Mouse (Mus musculus) liver, embryonic 11.5 days (tissue): ENCODE measurements around the gene 2310003L06Rik. TPM values are rescaled to one million over a fixed set of nuclear protein-coding genes. Genes with fewer than 3 reads are reported as not detected.

Experiments used
- ATAC-seq: fragments of 200-750 bp; cut with Nextera tagmentation; replicated peaks from 2 replicates; pipeline ENCODE4 v1.8.0; 2017; ENCODE audit warnings: moderate number of reproducible peaks, mild to moderate bottlenecking, moderate TSS enrichment, moderate library complexity; ENCODE audit not compliant: low FRiP score
- DNase-seq: peaks from one replicate; pipeline ENCODE4 v3.0.0-alpha.2; 2017; ENCODE audit warnings: low spot score
- H3K27ac ChIP-seq: fragments of 300-500 bp; sonication (generic); 2 replicates; pipeline ENCODE4 v1.5.1; 2014; ENCODE audit warnings: mild to moderate bottlenecking, low read depth, low read length, control low read depth
- H3K27me3 ChIP-seq: fragments of 300-500 bp; sonication (generic); replicated peaks from 2 replicates; pipeline ENCODE4 v1.6.1; 2014; ENCODE audit warnings: low read length, mixed read lengths; ENCODE audit not compliant: control insufficient read depth, insufficient read depth
- H3K36me3 ChIP-seq: fragments of 300-500 bp; sonication (generic); 2 replicates; pipeline ENCODE4 v1.6.1; 2014; ENCODE audit warnings: mild to moderate bottlenecking, low read length, moderate library complexity, mixed read lengths; ENCODE audit not compliant: control insufficient read depth, insufficient read depth
- H3K4me1 ChIP-seq: fragments of 300-500 bp; sonication (generic); replicated peaks from 2 replicates; pipeline ENCODE4 v1.6.1; 2014; ENCODE audit warnings: low read length, mixed read lengths; ENCODE audit not compliant: control insufficient read depth, insufficient read depth
- H3K4me2 ChIP-seq: fragments of 300-500 bp; sonication (generic); 2 replicates; pipeline ENCODE4 v1.6.1; 2014; ENCODE audit warnings: mild to moderate bottlenecking, control low read depth, moderate library complexity
- H3K4me3 ChIP-seq: fragments of 300-500 bp; sonication (generic); 2 replicates; pipeline ENCODE4 v1.5.1; 2014; ENCODE audit warnings: low read depth, low read length, control low read depth
- H3K9ac ChIP-seq: fragments of 300-500 bp; sonication (generic); 2 replicates; pipeline ENCODE4 v1.6.1; 2014; ENCODE audit warnings: low read depth, low read length, control low read depth
- H3K9me3 ChIP-seq: fragments of 300-500 bp; sonication (generic); 2 replicates; pipeline ENCODE4 v1.6.1; 2016; ENCODE audit warnings: low read length, inconsistent platforms, mixed read lengths; ENCODE audit not compliant: control insufficient read depth
- WGBS: fragments of 180-500 bp; shearing (Covaris S2); extraction: QIAGEN DNeasy Blood & Tissue Kit; methylation state at CpG from one replicate; pipeline ENCODE4 v1.1.7; 2014; 5-methylcytosine and 5-hydroxymethylcytosine counted together
- polyA plus RNA-seq: library from polyadenylated mRNA; unstranded; fragments of >200 nt; fragmentation: Nextera tagmentation; extraction: Ambion mirVana; gene quantifications from 2 replicates; pipeline ENCODE4 v1.2.1, GENCODE M21; 2014

The 2310003L06Rik gene
- not detected in 2 replicates for polyA plus RNA-seq

DNA sequence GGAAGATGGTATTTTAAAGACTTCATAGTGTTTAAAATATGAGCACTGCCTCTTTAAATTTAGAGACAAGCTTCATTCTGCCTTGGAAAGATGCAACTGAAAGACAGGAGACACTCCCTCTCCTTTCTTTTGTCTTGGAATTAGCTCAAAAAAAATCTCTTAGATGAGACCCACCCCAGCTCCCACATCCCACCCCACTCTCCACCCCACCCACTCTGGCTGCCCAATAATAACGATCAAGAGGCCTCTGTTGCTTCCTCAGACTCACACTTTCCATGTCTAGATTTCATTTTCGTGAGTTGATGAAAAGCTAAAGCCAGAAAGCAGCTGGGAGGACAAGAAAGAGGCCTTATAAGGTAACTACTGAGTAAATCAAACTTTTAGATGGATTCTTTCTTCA lies at the start of gene 2310003L06Rik, which contains the start of gene Gm28434:
2310003L06Rik (plus strand) TSS at position 259 of the 400 bp plus-strand sequence.
Gm28434 (plus strand) TSS at position 317 of the 400 bp plus-strand sequence.
- Histone ChIP-seq H3K4me2 (no peak within 1 kb of the TSS), H3K9me3 (no peaks in the 10 kb centered on the region), H3K27ac (no peak within 1 kb of the TSS), H3K4me1 (no peaks in the 10 kb centered on the region), H3K9ac (no peak within 1 kb of the TSS), H3K36me3 (no peaks in the 10 kb centered on the region), H3K27me3 (no peaks in the 10 kb centered on the region), H3K4me3 (no peak within 1 kb of the TSS)
- 45% methylated on average over 2 of the region's 2 CpGs for WGBS
- DNase-seq = no peak
- ATAC-seq = no peak

- Histone ChIP-seq H3K36me3 (no peaks in the 10 kb centered on the region), H3K4me1 (no peaks in the 10 kb centered on the region), H3K4me2 (no peak within 1 kb of the TSS), H3K27me3 (no peaks in the 10 kb centered on the region), H3K9ac (no peak within 1 kb of the TSS), H3K9me3 (no peaks in the 10 kb centered on the region), H3K4me3 (no peak within 1 kb of the TSS), H3K27ac (no peak within 1 kb of the TSS)
- WGBS = 51% methylated on average over 5 of the region's 5 CpGs
- no peak for ATAC-seq
- DNase-seq = no peak
Observed at GRCm38 (mm10) chr5:87925372-87925771, 43.9 kb upstream of the 2310003L06Rik start, which contains the start of gene Csn3. Gene Csn3, plus strand, starts transcription at chr5:87925579.

GRCm38 (mm10) chr5:87931603-87932002 lies 37.7 kb upstream of the 2310003L06Rik start:
- H3K36me3 ChIP-seq = no peaks in the 10 kb centered on the region
- H3K4me3 ChIP-seq = no peak overlapping the region
- H3K9ac ChIP-seq = no peak overlapping the region
- H3K27ac ChIP-seq = no peak overlapping the region
- H3K4me1 ChIP-seq = no peaks in the 10 kb centered on the region
- no peak overlapping the region for H3K4me2 ChIP-seq
- DNase-seq (no peak), ATAC-seq (no peak)
- 66% methylated on average over 1 of the region's 1 CpGs for WGBS
- no peaks in the 10 kb centered on the region for H3K27me3 ChIP-seq
- H3K9me3 ChIP-seq = no peaks in the 10 kb centered on the region

GRCm38 (mm10) chr5:87940752-87941151 lies 28.5 kb upstream of the 2310003L06Rik start:
- no peak overlapping the region for H3K4me2 ChIP-seq
- no peaks in the 10 kb centered on the region for H3K9me3 ChIP-seq
- H3K36me3 ChIP-seq = no peaks in the 10 kb centered on the region
- no peak overlapping the region for H3K27ac ChIP-seq
- no peak for ATAC-seq
- H3K27me3 ChIP-seq = no peaks in the 10 kb centered on the region
- H3K4me3 ChIP-seq = no peak overlapping the region
- 46% methylated on average over 3 of the region's 3 CpGs for WGBS
- no peaks in the 10 kb centered on the region for H3K4me1 ChIP-seq
- no peak for DNase-seq
- H3K9ac ChIP-seq = no peak overlapping the region

GRCm38 (mm10) chr5:87942515-87942914 lies 26.7 kb upstream of the 2310003L06Rik start:
- no peak overlapping the region for H3K4me3 ChIP-seq
- H3K9me3 ChIP-seq = no peaks in the 10 kb centered on the region
- H3K27ac ChIP-seq = no peak overlapping the region
- no peak overlapping the region for H3K4me2 ChIP-seq
- H3K27me3 ChIP-seq = no peaks in the 10 kb centered on the region
- H3K36me3 ChIP-seq = no peaks in the 10 kb centered on the region
- H3K4me1 ChIP-seq = no peaks in the 10 kb centered on the region
- no peak overlapping the region for H3K9ac ChIP-seq
- ATAC-seq (no peak), DNase-seq (no peak)

DNA sequence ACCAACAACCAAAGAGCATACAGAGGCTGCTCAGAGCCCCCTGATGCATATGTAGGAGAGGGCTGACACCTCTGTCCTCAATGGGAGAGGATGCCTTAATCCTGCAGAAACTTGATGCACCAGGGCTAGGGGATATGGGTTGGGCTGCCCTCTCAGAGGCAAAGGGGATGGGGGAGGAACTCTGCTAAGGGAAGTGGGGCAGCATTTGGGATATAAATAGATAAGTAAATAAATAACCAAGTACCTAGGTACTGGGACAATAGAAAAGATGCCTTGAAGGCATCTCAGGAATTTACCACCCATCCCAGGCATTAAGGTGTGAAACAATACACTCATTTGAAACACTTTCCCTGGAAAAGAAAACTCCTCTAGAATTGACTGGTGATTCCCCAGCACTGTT lies 17.4 kb upstream of the 2310003L06Rik start:
- no peaks in the 10 kb centered on the region for H3K27me3 ChIP-seq
- H3K4me3 ChIP-seq = no peak overlapping the region
- no peaks in the 10 kb centered on the region for H3K4me1 ChIP-seq
- no peaks in the 10 kb centered on the region for H3K36me3 ChIP-seq
- DNase-seq (no peak), ATAC-seq (no peak)
- no peak overlapping the region for H3K27ac ChIP-seq
- H3K9me3 ChIP-seq = no peaks in the 10 kb centered on the region
- no peak overlapping the region for H3K9ac ChIP-seq
- no peak overlapping the region for H3K4me2 ChIP-seq

GRCm38 (mm10) chr5:87979139-87979538 lies 9.9 kb downstream of the 2310003L06Rik start, which contains the start of gene Cabs1:
Gene Cabs1, plus strand, starts transcription at chr5:87979439.
- Histone ChIP-seq H3K27ac (no peak within 1 kb of the TSS), H3K9ac (no peak within 1 kb of the TSS), H3K4me1 (no peaks in the 10 kb centered on the region), H3K36me3 (no peaks in the 10 kb centered on the region), H3K4me3 (no peak within 1 kb of the TSS), H3K27me3 (no peaks in the 10 kb centered on the region), H3K9me3 (no peaks in the 10 kb centered on the region), H3K4me2 (no peak within 1 kb of the TSS)
- WGBS = 81% methylated on average over 3 of the region's 3 CpGs
- no peak for ATAC-seq
- no peak for DNase-seq

- 57% methylated on average over 3 of the region's 3 CpGs for WGBS
- H3K9ac ChIP-seq = no peak overlapping the region
- no peaks in the 10 kb centered on the region for H3K9me3 ChIP-seq
- no peak for DNase-seq
- no peak for ATAC-seq
- no peak overlapping the region for H3K27ac ChIP-seq
- no peaks in the 10 kb centered on the region for H3K27me3 ChIP-seq
- H3K4me2 ChIP-seq = no peak overlapping the region
- no peaks in the 10 kb centered on the region for H3K4me1 ChIP-seq
- H3K36me3 ChIP-seq = no peaks in the 10 kb centered on the region
- H3K4me3 ChIP-seq = no peak overlapping the region
Observed at GRCm38 (mm10) chr5:87982468-87983214, 13.4 kb downstream of the 2310003L06Rik start.

- WGBS = 77% methylated on average over 3 of the region's 3 CpGs
Observed at GRCm38 (mm10) chr5:88002249-88002648, 33.0 kb downstream of the 2310003L06Rik start, which contains the start of gene Smr3a. Gene Smr3a, plus strand, starts transcription at chr5:88002549.

More at GRCm38 (mm10) chr5:88002249-88002648, 33.0 kb downstream of the 2310003L06Rik start, which contains the start of gene Smr3a:
- H3K4me2 ChIP-seq = no peak within 1 kb of the TSS
- no peak for ATAC-seq
- no peaks in the 10 kb centered on the region for H3K36me3 ChIP-seq
- H3K9ac ChIP-seq = no peak within 1 kb of the TSS
- no peaks in the 10 kb centered on the region for H3K4me1 ChIP-seq
- no peaks in the 10 kb centered on the region for H3K27me3 ChIP-seq
- no peak for DNase-seq
- no peaks in the 10 kb centered on the region for H3K9me3 ChIP-seq
- no peak within 1 kb of the TSS for H3K4me3 ChIP-seq
- no peak within 1 kb of the TSS for H3K27ac ChIP-seq
